Mouse (Mus musculus): ENCODE measurements around the gene Grhpr. TPM values are rescaled to one million over a fixed set of nuclear protein-coding genes. Genes with fewer than 3 reads are reported as not detected.

Gene Grhpr
- polyA plus RNA-seq, 1 experiment from 2014 or later: 33.5 TPM

Other genes starting within 250 kb of the Grhpr start
- gene Zcchc7, start 225.5 kb upstream of the Grhpr start, polyA plus RNA-seq (2015; fragmentation: Nextera tagmentation; extraction: Ambion mirVana): 27.2 and 36.1 TPM in 2 replicates
- 36.8 and 39.3 TPM in 2 replicates for gene Zbtb5, start 31.0 kb downstream of the Grhpr start, polyA plus RNA-seq (2015; fragmentation: Nextera tagmentation; extraction: Ambion mirVana)
- gene Polr1e, start 37.2 kb downstream of the Grhpr start, polyA plus RNA-seq (2015; fragmentation: Nextera tagmentation; extraction: Ambion mirVana): 26.8 and 31.5 TPM in 2 replicates
- 18.7 and 22.1 TPM in 2 replicates for gene Fbxo10, start 103.2 kb downstream of the Grhpr start, polyA plus RNA-seq (2015; fragmentation: Nextera tagmentation; extraction: Ambion mirVana)
- 154 and 185 TPM in 2 replicates for gene Tomm5, start 126.7 kb downstream of the Grhpr start, polyA plus RNA-seq (2015; fragmentation: Nextera tagmentation; extraction: Ambion mirVana)
- gene Frmpd1, start 203.5 kb downstream of the Grhpr start, polyA plus RNA-seq (2015; fragmentation: Nextera tagmentation; extraction: Ambion mirVana): 2.2 and 3.2 TPM in 2 replicates

Data from hindbrain, embryonic 16.5 days (tissue).